Mouse (Mus musculus) lung, postnatal 0 days (tissue): Measurements from ENCODE around the gene Gm47995.

Experiments
- CTCF ChIP-seq: IDR thresholded peaks from 2 replicates; pipeline ENCODE4 v1.5.1; 2016; ENCODE audit warnings: antibody characterized with exemption, mild to moderate bottlenecking
- EP300 ChIP-seq: IDR thresholded peaks from 2 replicates; pipeline ENCODE4 v1.6.1; 2016; ENCODE audit warnings: antibody characterized with exemption, mild to moderate bottlenecking, control low read depth

DNA sequence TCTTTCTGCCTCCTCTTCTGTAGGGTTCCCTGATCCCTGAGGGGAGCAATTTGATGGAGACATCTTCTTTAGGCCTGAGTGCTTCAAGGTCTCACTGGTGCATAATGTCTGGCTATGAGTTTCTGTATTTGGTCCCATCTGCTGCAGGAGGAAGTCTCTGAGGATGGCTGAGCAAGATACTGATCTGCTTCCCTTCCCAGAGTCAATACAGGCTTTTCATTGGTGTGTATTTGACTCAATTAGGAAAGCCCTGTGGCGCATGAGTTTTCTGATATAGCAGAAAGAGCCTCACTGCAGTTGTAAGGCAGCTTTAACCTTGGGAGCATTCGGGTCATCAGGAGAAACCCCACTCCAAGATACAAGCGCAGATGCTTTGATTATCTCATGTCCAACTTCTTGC is 42.1 kb upstream of the Gm47995 start:
- no peak for TF ChIP-seq EP300
- TF ChIP-seq CTCF: no peak
